Mouse (Mus musculus) liver, adult 2 months (tissue): ENCODE measurements around the gene H2afy.

Source experiments
- CTCF ChIP-seq: fragments of 200-500 bp; IDR thresholded peaks from 2 replicates; pipeline ENCODE4 v1.5.1; 2011; ENCODE audit warnings: low read depth, low read length, control low read depth
- POLR2A ChIP-seq: fragments of 200-500 bp; IDR thresholded peaks from 2 replicates; pipeline ENCODE4 v1.6.1; 2011; ENCODE audit warnings: low read length, control low read depth; ENCODE audit not compliant: insufficient read depth; ENCODE audit errors: extremely low read depth

DNA sequence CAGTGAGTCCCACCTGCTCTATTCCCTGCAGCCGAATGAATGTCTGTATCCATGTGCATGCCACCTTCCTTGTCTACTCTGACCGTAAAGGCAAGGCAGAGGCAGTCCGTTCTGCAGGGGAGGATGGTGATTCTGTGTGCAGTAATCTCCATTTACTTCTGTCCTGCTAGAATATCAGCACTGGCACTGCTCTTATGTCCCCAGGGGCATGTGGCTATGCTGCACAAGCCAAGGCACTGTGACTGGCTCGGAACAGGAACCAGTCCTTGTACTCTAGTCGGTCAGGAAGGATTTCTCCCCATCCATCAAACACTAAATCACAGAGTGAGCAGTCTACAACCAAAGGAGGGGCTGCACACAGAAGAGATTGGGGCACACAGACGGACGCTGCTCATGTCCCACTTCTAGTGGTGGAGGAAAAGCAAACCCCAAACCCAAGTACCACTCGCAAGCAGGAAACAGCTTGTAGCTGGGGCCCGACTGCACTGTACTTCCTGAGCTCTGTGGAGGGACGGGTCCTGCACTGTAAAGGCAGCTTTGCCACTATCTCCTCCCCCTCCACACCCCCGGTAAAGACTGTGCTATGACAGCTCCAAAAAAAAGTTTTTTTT is 3.7 kb downstream of the H2afy start:
- TF ChIP-seq POLR2A: no peak
- TF ChIP-seq CTCF: no peak
